ENCODE assay signal across 10 mouse cellular contexts in genomic region chr3:89377831-89378230, GRCm38 (mm10). TPM values are rescaled to one million over a fixed set of nuclear protein-coding genes. Genes with fewer than 3 reads are reported as not detected.
DNase-seq lines count a peak whose midpoint lies in the region; ATAC-seq and TF ChIP-seq lines count a peak whose summit lies in the region.
"Had no signal": no experiment of that assay in that cellular context is flagged by ENCODE, and none has a peak within 500 bp of the region (broad histone marks: within the 10 kb centered on the region; RNA-seq: fewer than 3 reads in every experiment).

No protein-coding gene starts in this region.

- no peak for TF ChIP-seq CTCF in gastrocnemius, adult 2 months (IDR thresholded peaks at IDR 0.05)

- intact Hi-C loops in gastrocnemius, adult 2 months (cut with DNase I): loop anchor here (1.0 kb wide), 1 partner anchor 107 kb away; no protein-coding TSS in a partner anchor

- no peak overlapping the region; the same call in 1 of the 2 replicates for H3K4me2 ChIP-seq in midbrain, embryonic 11.5 days
- peak overlapping the region; percentile 80 for H3K4me2 ChIP-seq in limb, embryonic 12.5 days
- peak overlapping the region; percentile 70 for H3K4me2 ChIP-seq in stomach, embryonic 16.5 days (ENCODE audit: low read depth, low read length)

- H3K9ac ChIP-seq in midbrain, embryonic 11.5 days (ENCODE audit: low read length): no peak overlapping the region
- H3K9ac ChIP-seq in limb, embryonic 12.5 days (replicated peaks): peak overlapping the region; percentile 76; the same call in 1 of the 2 replicates
- peak overlapping the region; percentile 80 for H3K9ac ChIP-seq in stomach, embryonic 16.5 days (ENCODE audit: low read length)

- H3K36me3 ChIP-seq in midbrain, embryonic 10.5 days: no peaks in the 10 kb centered on the region
- H3K36me3 ChIP-seq in midbrain, embryonic 11.5 days (ENCODE audit: control insufficient read depth, insufficient read depth, low read length): no peaks in the 10 kb centered on the region
- no peaks in the 10 kb centered on the region for H3K36me3 ChIP-seq in limb, embryonic 12.5 days
- H3K36me3 ChIP-seq in stomach, embryonic 16.5 days (ENCODE audit: control insufficient read depth, insufficient read depth, low read length): peaks cover 11% of the 10 kb centered on the region; the same call in 1 of the 2 replicates

- H3K4me3 ChIP-seq in gastrocnemius, adult 2 months: peak overlapping the region; percentile 80
- H3K4me3 ChIP-seq in midbrain, embryonic 10.5 days: peak overlapping the region; percentile 67
- no peak overlapping the region for H3K4me3 ChIP-seq in midbrain, embryonic 11.5 days (ENCODE audit: low read depth, low read length)
- peak overlapping the region; percentile 60 for H3K4me3 ChIP-seq in limb, embryonic 12.5 days (replicated peaks)
- peak overlapping the region; percentile 56; the same call in 1 of the 2 replicates for H3K4me3 ChIP-seq in stomach, embryonic 16.5 days (replicated peaks; ENCODE audit: low read length)

- WGBS in midbrain, embryonic 10.5 days: 71% methylated on average over 4 of the region's 4 CpGs
- 72% methylated on average over 4 of the region's 4 CpGs for WGBS in midbrain, embryonic 11.5 days
- WGBS in limb, embryonic 12.5 days: 69% methylated on average over 4 of the region's 4 CpGs
- WGBS in stomach, embryonic 16.5 days: 69% methylated on average over 4 of the region's 4 CpGs

- H3K27me3 ChIP-seq in midbrain, embryonic 10.5 days (ENCODE audit: low read depth, poor library complexity, severe bottlenecking): no peaks in the 10 kb centered on the region
- H3K27me3 ChIP-seq in midbrain, embryonic 11.5 days (ENCODE audit: control insufficient read depth, insufficient read depth, low read length): no peaks in the 10 kb centered on the region
- H3K27me3 ChIP-seq in limb, embryonic 12.5 days: no peaks in the 10 kb centered on the region
- no peaks in the 10 kb centered on the region for H3K27me3 ChIP-seq in stomach, embryonic 16.5 days (ENCODE audit: control insufficient read depth, insufficient read depth, low read length)

- H3K27ac ChIP-seq in gastrocnemius, adult 2 months: peak overlapping the region; percentile 84
- H3K27ac ChIP-seq in midbrain, embryonic 10.5 days (replicated peaks): peak overlapping the region; percentile 93
- H3K27ac ChIP-seq in midbrain, embryonic 11.5 days (ENCODE audit: low read depth, low read length): no peak overlapping the region
- H3K27ac ChIP-seq in limb, embryonic 12.5 days: peak overlapping the region; percentile 75
- H3K27ac ChIP-seq in stomach, embryonic 16.5 days (ENCODE audit: low read length): peak overlapping the region; percentile 86; the same call in 1 of the 2 replicates

- peaks cover 25% of the 10 kb centered on the region for H3K4me1 ChIP-seq in midbrain, embryonic 10.5 days
- peaks cover 11% of the 10 kb centered on the region for H3K4me1 ChIP-seq in midbrain, embryonic 11.5 days (ENCODE audit: control insufficient read depth, insufficient read depth, low read length)
- peaks cover 17% of the 10 kb centered on the region for H3K4me1 ChIP-seq in limb, embryonic 12.5 days (replicated peaks)
- H3K4me1 ChIP-seq in stomach, embryonic 16.5 days (ENCODE audit: control insufficient read depth, insufficient read depth, low read length): peaks cover 17% of the 10 kb centered on the region

- no peaks in the 10 kb centered on the region for H3K9me3 ChIP-seq in midbrain, embryonic 10.5 days (replicated peaks)
- no peaks in the 10 kb centered on the region for H3K9me3 ChIP-seq in midbrain, embryonic 11.5 days (ENCODE audit: control insufficient read depth, low read length)
- no peaks in the 10 kb centered on the region for H3K9me3 ChIP-seq in limb, embryonic 12.5 days
- H3K9me3 ChIP-seq in stomach, embryonic 16.5 days (replicated peaks; ENCODE audit: control insufficient read depth, low read length): no peaks in the 10 kb centered on the region

- no peak for DNase-seq in gastrocnemius, adult 2 months
- no peak for DNase-seq in gastrocnemius, postnatal 4 days (ENCODE audit: low spot score in 2 of 2)
- DNase-seq in midbrain, embryonic 10.5 days (ENCODE audit: low spot score): no peak
- no peak for DNase-seq in midbrain, embryonic 11.5 days (ENCODE audit: low spot score, missing footprints)
- DNase-seq in right cerebral cortex, adult 2 months (ENCODE audit: low spot score in 2 of 2): no peak
- DNase-seq in adrenal gland, postnatal 14 days: no peak

- no peak; the same call in 1 of the 2 replicates for ATAC-seq in midbrain, embryonic 11.5 days (ENCODE audit: low FRiP score)
- peak; percentile 23; the same call in 1 of the 2 replicates for ATAC-seq in limb, embryonic 12.5 days (ENCODE audit: insufficient number of reproducible peaks, insufficient read depth, low FRiP score, low TSS enrichment, low read depth)
- no peak; the same call in 1 of the 2 replicates for ATAC-seq in stomach, embryonic 16.5 days (ENCODE audit: insufficient read depth, low FRiP score)

RNA-seq across cellular contexts. Expression of gene Dcst1, which starts 12.8 kb away (rescaled TPM):
- not detected for total RNA-seq in gastrocnemius, adult 2 months (2021)
- under 1 TPM; 0.27 to 0.34 TPM for total RNA-seq in gastrocnemius, postnatal 4 days (2021)
- 0.11 and 0.20 TPM in 2 replicates for polyA plus RNA-seq in midbrain, embryonic 10.5 days (2016; fragmentation: Nextera tagmentation; extraction: Ambion mirVana)
- 0.23 and 0.40 TPM in 2 replicates for polyA plus RNA-seq in midbrain, embryonic 11.5 days (2014; fragmentation: Nextera tagmentation; extraction: Ambion mirVana)
- 0.26 and 0.40 TPM in 2 replicates for polyA plus RNA-seq in limb, embryonic 12.5 days (2016; fragmentation: Nextera tagmentation; extraction: Ambion mirVana)
- 0.70 and 0.89 TPM in 2 replicates for polyA plus RNA-seq in stomach, embryonic 16.5 days (2015; fragmentation: Nextera tagmentation; extraction: Ambion mirVana)
- 0.30 and 0.71 TPM in 2 replicates for total RNA-seq in adrenal gland, postnatal 14 days (2021)
- total RNA-seq: left cerebral cortex, postnatal 25 days had no signal

RNA-seq across cellular contexts. Expression of gene Dcst2, which starts 16.1 kb away (rescaled TPM):
- not detected for total RNA-seq in gastrocnemius, adult 2 months (2021)
- total RNA-seq in gastrocnemius, postnatal 4 days (2021): under 1 TPM; 0.12 to 0.16 TPM
- polyA plus RNA-seq in midbrain, embryonic 10.5 days (2016; fragmentation: Nextera tagmentation; extraction: Ambion mirVana): 0.11 and 0.12 TPM in 2 replicates
- polyA plus RNA-seq in midbrain, embryonic 11.5 days (2014; fragmentation: Nextera tagmentation; extraction: Ambion mirVana): 0.33 TPM in 1 of 2 replicates, not detected in the other
- 0.18 and 0.20 TPM in 2 replicates for polyA plus RNA-seq in limb, embryonic 12.5 days (2016; fragmentation: Nextera tagmentation; extraction: Ambion mirVana)
- polyA plus RNA-seq in stomach, embryonic 16.5 days (2015; fragmentation: Nextera tagmentation; extraction: Ambion mirVana): 0.45 and 0.49 TPM in 2 replicates
- total RNA-seq in adrenal gland, postnatal 14 days (2021): 0.68 and 0.70 TPM in 2 replicates

RNA-seq across cellular contexts. Expression of gene Zbtb7b, which starts 16.7 kb away (rescaled TPM):
- total RNA-seq in gastrocnemius, adult 2 months (2021): 10 to 100 TPM; 22.8 to 33.3 TPM
- total RNA-seq in gastrocnemius, postnatal 4 days (2021): 10 to 100 TPM; 14.1 to 23.9 TPM
- polyA plus RNA-seq in midbrain, embryonic 10.5 days (2016; fragmentation: Nextera tagmentation; extraction: Ambion mirVana): 0.39 and 0.83 TPM in 2 replicates
- 0.27 and 0.32 TPM in 2 replicates for polyA plus RNA-seq in midbrain, embryonic 11.5 days (2014; fragmentation: Nextera tagmentation; extraction: Ambion mirVana)
- 0.79 and 1.2 TPM in 2 replicates for polyA plus RNA-seq in limb, embryonic 12.5 days (2016; fragmentation: Nextera tagmentation; extraction: Ambion mirVana)
- 8.0 and 9.2 TPM in 2 replicates for polyA plus RNA-seq in stomach, embryonic 16.5 days (2015; fragmentation: Nextera tagmentation; extraction: Ambion mirVana)
- total RNA-seq in adrenal gland, postnatal 14 days (2021): 67.1 and 72.7 TPM in 2 replicates

RNA-seq across cellular contexts. Expression of gene Lenep, which starts 24.8 kb away (rescaled TPM):
- total RNA-seq in gastrocnemius, adult 2 months (2021): 1 to 10 TPM in 1 of 2 experiments, under 1 TPM in 1; 0.41 to 2.1 TPM
- under 1 TPM in 1 of 2 experiments, not detected in 1; 0.83 TPM for total RNA-seq in gastrocnemius, postnatal 4 days (2021)
- polyA plus RNA-seq in midbrain, embryonic 10.5 days (2016; fragmentation: Nextera tagmentation; extraction: Ambion mirVana): 0.68 and 1.2 TPM in 2 replicates
- 0.52 TPM in 1 of 2 replicates, not detected in the other for polyA plus RNA-seq in midbrain, embryonic 11.5 days (2014; fragmentation: Nextera tagmentation; extraction: Ambion mirVana)
- 1.0 TPM in 1 of 2 replicates, not detected in the other for polyA plus RNA-seq in limb, embryonic 12.5 days (2016; fragmentation: Nextera tagmentation; extraction: Ambion mirVana)
- not detected in 2 replicates for polyA plus RNA-seq in stomach, embryonic 16.5 days (2015; fragmentation: Nextera tagmentation; extraction: Ambion mirVana)
- total RNA-seq in adrenal gland, postnatal 14 days (2021): 0.26 TPM in 1 of 2 replicates, not detected in the other
- total RNA-seq: adrenal gland, postnatal 25 days had no signal

RNA-seq across cellular contexts. Expression of gene Adam15, which starts 28.0 kb away (rescaled TPM):
- 10 to 100 TPM; 21.7 to 30.5 TPM for total RNA-seq in gastrocnemius, adult 2 months (2021)
- total RNA-seq in gastrocnemius, postnatal 4 days (2021): 10 to 100 TPM; 54.6 to 55.8 TPM
- 30.5 and 34.9 TPM in 2 replicates for polyA plus RNA-seq in midbrain, embryonic 10.5 days (2016; fragmentation: Nextera tagmentation; extraction: Ambion mirVana)
- 17.0 and 18.7 TPM in 2 replicates for polyA plus RNA-seq in midbrain, embryonic 11.5 days (2014; fragmentation: Nextera tagmentation; extraction: Ambion mirVana)
- 27.0 and 32.1 TPM in 2 replicates for polyA plus RNA-seq in limb, embryonic 12.5 days (2016; fragmentation: Nextera tagmentation; extraction: Ambion mirVana)
- 61.1 and 69.5 TPM in 2 replicates for polyA plus RNA-seq in stomach, embryonic 16.5 days (2015; fragmentation: Nextera tagmentation; extraction: Ambion mirVana)
- 66.0 and 79.5 TPM in 2 replicates for total RNA-seq in adrenal gland, postnatal 14 days (2021)
